Mouse (Mus musculus): ENCODE measurements around the gene Uba2.
"Not testable (repeated sequence)": the region's sequence is repeated elsewhere in the genome, so short reads cannot be mapped to it uniquely, and the experiment has no call there.

Gene Uba2

GRCm38 (mm10) chr7:34169454-34169853 lies at the start of gene Uba2:
Gene Uba2 (minus strand): TSS chr7:34169599.
- DNase-seq (ENCODE audit: low spot score in 2 of 2) = no peak

GRCm38 (mm10) chr7:34218496-34218895 lies 49.1 kb upstream of the Uba2 start:
- no peak for DNase-seq (ENCODE audit: low spot score in 2 of 2)

- DNase-seq (ENCODE audit: low spot score in 2 of 2) = no peak
These were observed 47.1 kb upstream of the Uba2 start for GRCm38 (mm10) chr7:34216474-34216873.

- DNase-seq (ENCODE audit: low spot score in 2 of 2) = no peak
These were observed 46.1 kb upstream of the Uba2 start for GRCm38 (mm10) chr7:34215481-34215880.

- peak in 1 of 2 experiments; percentile 36 for DNase-seq (ENCODE audit: low spot score in 2 of 2)
These were observed 45.2 kb upstream of the Uba2 start for GRCm38 (mm10) chr7:34214644-34215043.

- no peak for DNase-seq (ENCODE audit: low spot score in 2 of 2)
These were observed 43.9 kb upstream of the Uba2 start for GRCm38 (mm10) chr7:34213281-34213680.

GRCm38 (mm10) chr7:34208027-34208745 lies 38.8 kb upstream of the Uba2 start:
- no peak for DNase-seq (ENCODE audit: low spot score in 2 of 2)

GRCm38 (mm10) chr7:34206331-34206730 lies 36.9 kb upstream of the Uba2 start:
- no peak for DNase-seq (ENCODE audit: low spot score in 2 of 2)

GRCm38 (mm10) chr7:34202147-34202546 lies 32.7 kb upstream of the Uba2 start:
- not testable (repeated sequence) for DNase-seq (ENCODE audit: low spot score in 2 of 2)

GRCm38 (mm10) chr7:34200829-34201228 lies 31.4 kb upstream of the Uba2 start:
- no peak for DNase-seq (ENCODE audit: low spot score in 2 of 2)

GRCm38 (mm10) chr7:34198346-34198745 lies 28.9 kb upstream of the Uba2 start:
- DNase-seq (ENCODE audit: low spot score in 2 of 2) = peak; percentile 51 to 77

GRCm38 (mm10) chr7:34196132-34197128 lies 27.0 kb upstream of the Uba2 start, which contains the start of gene Pdcd2l:
Gene Pdcd2l (minus strand): TSS chr7:34196661.
- peak; percentile 89 to 95 for DNase-seq (ENCODE audit: low spot score in 2 of 2)

- no peak for DNase-seq (ENCODE audit: low spot score in 2 of 2)
These were observed 26.2 kb upstream of the Uba2 start for GRCm38 (mm10) chr7:34195632-34196031.

GRCm38 (mm10) chr7:34192825-34193224 lies 23.4 kb upstream of the Uba2 start:
- DNase-seq (ENCODE audit: low spot score in 2 of 2) = no peak

- DNase-seq (ENCODE audit: low spot score in 2 of 2) = peak in 1 of 2 experiments; percentile 39
These were observed 20.1 kb upstream of the Uba2 start for GRCm38 (mm10) chr7:34189376-34189989.

- DNase-seq (ENCODE audit: low spot score in 2 of 2) = no peak
These were observed 14.4 kb upstream of the Uba2 start for GRCm38 (mm10) chr7:34183794-34184193.

- no peak for DNase-seq (ENCODE audit: low spot score in 2 of 2)
These were observed 14.0 kb upstream of the Uba2 start for GRCm38 (mm10) chr7:34183356-34183755.

GRCm38 (mm10) chr7:34176241-34176640 lies 6.8 kb upstream of the Uba2 start:
- not testable (repeated sequence) for DNase-seq (ENCODE audit: low spot score in 2 of 2)

- DNase-seq (ENCODE audit: low spot score in 2 of 2) = no peak
These were observed 2.9 kb upstream of the Uba2 start for GRCm38 (mm10) chr7:34172251-34172650.

GRCm38 (mm10) chr7:34168470-34169251 lies 738 bp downstream of the Uba2 start:
- peak; percentile 87 to 94 for DNase-seq (ENCODE audit: low spot score in 2 of 2)

- DNase-seq (ENCODE audit: low spot score in 2 of 2) = no peak
These were observed 1.5 kb downstream of the Uba2 start for GRCm38 (mm10) chr7:34167766-34168469.
